8 mouse cellular contexts compared by ENCODE assay signal in genomic region chr11:117482677-117483511, GRCm38 (mm10). TPM values are rescaled to one million over a fixed set of nuclear protein-coding genes. Genes with fewer than 3 reads are reported as not detected.
DNase-seq lines count a peak whose midpoint lies in the region; ATAC-seq lines count a peak whose summit lies in the region.

No protein-coding gene starts in this region.

- DNase-seq in CD4-positive, CD25-positive, alpha-beta regulatory T cell, adult 2 months (ENCODE audit: low read depth, low spot score), result peak; percentile 86
- peak; percentile 82 to 84 for DNase-seq in heart, postnatal 36 days
- peak; percentile 94 to 97 for DNase-seq in layer of hippocampus, adult 18-20 months (ENCODE audit: low spot score in 2 of 2)
- peak; percentile 73 to 78 for DNase-seq in lung, adult 18-20 months
- peak; percentile 66 for DNase-seq in testis, postnatal 14 days (ENCODE audit: low spot score)

- H3K27me3 ChIP-seq in forebrain, embryonic 15.5 days, result 0 out of 2 replicates have a peak, but pooled peaks cover 9% of the 10 kb centered on the region
- H3K27me3 ChIP-seq in neural tube, embryonic 15.5 days (replicated peaks), result peaks cover 12% of the 10 kb centered on the region; the same call in 1 of the 2 replicates

- peak overlapping the region; percentile 46 for H3K4me2 ChIP-seq in forebrain, embryonic 15.5 days (replicated peaks)
- peak overlapping the region; percentile 57 for H3K4me2 ChIP-seq in neural tube, embryonic 15.5 days

- no peaks in the 10 kb centered on the region for H3K9me3 ChIP-seq in forebrain, embryonic 15.5 days
- no peaks in the 10 kb centered on the region for H3K9me3 ChIP-seq in neural tube, embryonic 15.5 days (replicated peaks)

- peak overlapping the region; percentile 35 for H3K9ac ChIP-seq in forebrain, embryonic 15.5 days (replicated peaks)
- peak overlapping the region; percentile 26; the same call in 1 of the 2 replicates for H3K9ac ChIP-seq in neural tube, embryonic 15.5 days (replicated peaks)

- intact Hi-C loops in heart, postnatal 36 days (cut with DNase I), result loop anchor here (5.0 kb wide), 3 partner anchors 114 to 344 kb away; partner anchors contain the start of genes Afmid, Tk1 and Tnrc6c

- H3K36me3 ChIP-seq in forebrain, embryonic 15.5 days, result no peaks in the 10 kb centered on the region
- no peaks in the 10 kb centered on the region for H3K36me3 ChIP-seq in neural tube, embryonic 15.5 days

- peak overlapping the region; percentile 43 for H3K4me3 ChIP-seq in brown adipose tissue, adult 24 weeks (ENCODE audit: insufficient read depth, low read depth, low read length)
- peak overlapping the region; percentile 30 for H3K4me3 ChIP-seq in forebrain, embryonic 15.5 days
- peak overlapping the region; percentile 25 for H3K4me3 ChIP-seq in neural tube, embryonic 15.5 days (replicated peaks)

- H3K27ac ChIP-seq in brown adipose tissue, adult 24 weeks (replicated peaks; ENCODE audit: low read depth, low read length), result no peak overlapping the region
- peak overlapping the region; percentile 97 for H3K27ac ChIP-seq in forebrain, embryonic 15.5 days (replicated peaks)
- peak overlapping the region; percentile 87 for H3K27ac ChIP-seq in neural tube, embryonic 15.5 days (replicated peaks)

- WGBS in forebrain, embryonic 15.5 days, result 2% methylated on average over 24 of the region's 26 CpGs
- WGBS in neural tube, embryonic 15.5 days, result 4% methylated on average over 25 of the region's 26 CpGs

- peak; percentile 81 for ATAC-seq in forebrain, embryonic 15.5 days (replicated peaks)
- peak; percentile 64 for ATAC-seq in neural tube, embryonic 15.5 days (ENCODE audit: low FRiP score)

- no peaks in the 10 kb centered on the region; the same call in 1 of the 2 replicates for H3K4me1 ChIP-seq in brown adipose tissue, adult 24 weeks (ENCODE audit: control insufficient read depth, insufficient read depth, insufficient read length, low read length)
- peaks cover 69% of the 10 kb centered on the region for H3K4me1 ChIP-seq in forebrain, embryonic 15.5 days
- H3K4me1 ChIP-seq in neural tube, embryonic 15.5 days, result peaks cover 69% of the 10 kb centered on the region

RNA-seq across cellular contexts. Expression of gene Gm11733, which starts 1.3 kb away (rescaled TPM):
- polyA plus RNA-seq in brown adipose tissue, adult 24 weeks (2012; ENCODE audit: insufficient read depth, insufficient read length, missing spikeins), result not detected in 2 replicates
- polyA plus RNA-seq in forebrain, embryonic 15.5 days (2015; fragmentation: Nextera tagmentation; extraction: Ambion mirVana), result 0.28 TPM in 1 of 2 replicates, not detected in the other
- total RNA-seq in heart, postnatal 36 days (2021), result not detected
- total RNA-seq in layer of hippocampus, adult 18-20 months (2021), result under 1 TPM in 1 of 2 experiments, not detected in 1; 0.22 TPM
- 0.09 TPM in 1 of 2 replicates, not detected in the other for polyA plus RNA-seq in neural tube, embryonic 15.5 days (2015; fragmentation: Nextera tagmentation; extraction: Ambion mirVana)
